Mouse (Mus musculus) MEL (cell line): ENCODE results near the gene Prg4. TPM values are rescaled to one million over a fixed set of nuclear protein-coding genes. Genes with fewer than 3 reads are reported as not detected.

Experiments used
- DNase-seq: peaks from one replicate; pipeline ENCODE4 v3.0.0; 2011; ENCODE audit warnings: low read depth, low spot score
- H3K27ac ChIP-seq: 2 replicates; pipeline ENCODE4 v1.5.1; 2012; ENCODE audit warnings: low read depth, mild to moderate bottlenecking, control low read depth, low read length, moderate library complexity; ENCODE audit not compliant: control insufficient read depth
- H3K27me3 ChIP-seq, 2 experiments: fragments of 150-350 bp in 1 of 2; sonication (generic) in 1 of 2; 2 replicates each; pipeline ENCODE4 v1.6.1; 2012; ENCODE audit warnings: low read length in 2 of 2, mild to moderate bottlenecking in 2 of 2, improper control_type of control experiment in 1 of 2, moderate library complexity in 1 of 2; ENCODE audit not compliant: insufficient read depth in 2 of 2, control insufficient read depth in 1 of 2
- H3K36me3 ChIP-seq, 2 experiments: 2 replicates each; pipeline ENCODE4 v1.6.1; 2012 to 2014; ENCODE audit warnings: low read length in 2 of 2, improper control_type of control experiment in 1 of 2, inconsistent platforms in 1 of 2, mild to moderate bottlenecking in 1 of 2; ENCODE audit not compliant: insufficient read depth in 2 of 2, control insufficient read depth in 1 of 2
- H3K4me1 ChIP-seq, 2 experiments: fragments of 150-350 bp in 1 of 2; sonication (generic) in 1 of 2; 2 replicates each; pipeline ENCODE4 v1.6.1; 2012; ENCODE audit warnings: low read length in 2 of 2, improper control_type of control experiment in 1 of 2, mild to moderate bottlenecking in 1 of 2; ENCODE audit not compliant: insufficient read depth in 2 of 2, control insufficient read depth in 1 of 2
- H3K4me3 ChIP-seq, 2 experiments: fragments of 150-350 bp in 1 of 2; sonication (generic) in 1 of 2; 2 replicates each; pipeline ENCODE4 v1.5.1; 2012; ENCODE audit warnings: low read depth in 2 of 2, low read length in 2 of 2, mild to moderate bottlenecking in 2 of 2, moderate library complexity in 2 of 2, control low read depth in 1 of 2, improper control_type of control experiment in 1 of 2; ENCODE audit not compliant: control insufficient read depth in 1 of 2, insufficient read depth in 1 of 2
- H3K79me2 ChIP-seq: 2 replicates; pipeline ENCODE4 v1.6.1; 2012; ENCODE audit warnings: mild to moderate bottlenecking, low read length, moderate library complexity; ENCODE audit not compliant: control insufficient read depth, poor library complexity, insufficient read depth
- H3K9ac ChIP-seq: 2 replicates; pipeline ENCODE4 v1.6.1; 2012; ENCODE audit warnings: low read depth, mild to moderate bottlenecking, control low read depth, low read length, moderate library complexity; ENCODE audit not compliant: control insufficient read depth, poor library complexity, severe bottlenecking
- H3K9me3 ChIP-seq: fragments of 150-350 bp; sonication (generic); replicated peaks from 2 replicates; pipeline ENCODE4 v1.6.1; 2012; ENCODE audit warnings: mild to moderate bottlenecking, low read length, improper control_type of control experiment, moderate library complexity; ENCODE audit not compliant: insufficient read depth
- BHLHE40 ChIP-seq: IDR thresholded peaks from 2 replicates; pipeline ENCODE4 v1.6.1; 2012; ENCODE audit warnings: low read depth, mild to moderate bottlenecking, inconsistent platforms, low read length, improper control_type of control experiment, borderline replicate concordance
- CHD1 ChIP-seq: IDR thresholded peaks from 2 replicates; pipeline ENCODE4 v1.6.1; 2012; ENCODE audit warnings: low read depth, mild to moderate bottlenecking, inconsistent platforms, low read length, improper control_type of control experiment
- CHD2 ChIP-seq: IDR thresholded peaks from 2 replicates; pipeline ENCODE4 v1.6.1; 2011; ENCODE audit warnings: low read length, improper control_type of control experiment
- E2F4 ChIP-seq: IDR thresholded peaks from 2 replicates; pipeline ENCODE4 v1.6.1; 2011; ENCODE audit warnings: low read depth, low read length, improper control_type of control experiment, borderline replicate concordance
- ELF1 ChIP-seq: IDR thresholded peaks from 2 replicates; pipeline ENCODE4 v1.6.1; 2014; ENCODE audit warnings: low read depth, mild to moderate bottlenecking, inconsistent platforms, low read length, improper control_type of control experiment, moderate library complexity
- ETS1 ChIP-seq: IDR thresholded peaks from 2 replicates; pipeline ENCODE4 v1.6.1; 2012; ENCODE audit warnings: low read depth, mild to moderate bottlenecking, inconsistent platforms, low read length, improper control_type of control experiment, moderate library complexity
- GABPA ChIP-seq: IDR thresholded peaks from 2 replicates; pipeline ENCODE4 v1.6.1; 2012; ENCODE audit warnings: low read depth, mild to moderate bottlenecking, inconsistent platforms, low read length, improper control_type of control experiment, moderate library complexity
- GATA1 ChIP-seq: IDR thresholded peaks from 2 replicates; pipeline ENCODE4 v1.6.1; 2011; ENCODE audit warnings: low read depth, low read length, improper control_type of control experiment
- JUND ChIP-seq: IDR thresholded peaks from 2 replicates; pipeline ENCODE4 v1.6.1; 2011; ENCODE audit warnings: low read depth, mild to moderate bottlenecking, improper control_type of control experiment, low read length
- KAT2A ChIP-seq: conservative IDR thresholded peaks from 2 replicates; pipeline ENCODE4 v1.6.1; 2012; ENCODE audit warnings: low read depth, low read length, improper control_type of control experiment, inconsistent platforms
- MAX ChIP-seq: IDR thresholded peaks from 2 replicates; pipeline ENCODE4 v1.6.1; 2011; ENCODE audit warnings: low read length, improper control_type of control experiment
- MEF2A ChIP-seq: IDR thresholded peaks from 2 replicates; pipeline ENCODE4 v1.6.1; 2014; ENCODE audit warnings: low read depth, mild to moderate bottlenecking, inconsistent platforms, low read length, improper control_type of control experiment; ENCODE audit not compliant: poor library complexity, insufficient replicate concordance, severe bottlenecking; ENCODE audit errors: extremely low read depth
- NELFE ChIP-seq: IDR thresholded peaks from 2 replicates; pipeline ENCODE4 v1.6.1; 2011; ENCODE audit warnings: low read depth, low read length, improper control_type of control experiment
- RAD21 ChIP-seq: IDR thresholded peaks from 2 replicates; pipeline ENCODE4 v1.6.1; 2011; ENCODE audit warnings: mild to moderate bottlenecking, low read depth, low read length, improper control_type of control experiment
- SIN3A ChIP-seq: IDR thresholded peaks from 2 replicates; pipeline ENCODE4 v1.6.1; 2012; ENCODE audit warnings: low read length, improper control_type of control experiment, inconsistent platforms
- SMC3 ChIP-seq: IDR thresholded peaks from 2 replicates; pipeline ENCODE4 v1.6.1; 2011; ENCODE audit warnings: low read depth, low read length, improper control_type of control experiment
- TCF12 ChIP-seq: IDR thresholded peaks from 2 replicates; pipeline ENCODE4 v1.6.1; 2014; ENCODE audit warnings: low read depth, mild to moderate bottlenecking, inconsistent platforms, low read length, improper control_type of control experiment, moderate library complexity
- UBTF ChIP-seq: IDR thresholded peaks from 2 replicates; pipeline ENCODE4 v1.6.1; 2012; ENCODE audit warnings: low read depth, mild to moderate bottlenecking, inconsistent platforms, low read length, improper control_type of control experiment, moderate library complexity, borderline replicate concordance; ENCODE audit not compliant: insufficient read depth
- USF1 ChIP-seq: IDR thresholded peaks from 2 replicates; pipeline ENCODE4 v1.6.1; 2014; ENCODE audit warnings: low read depth, mild to moderate bottlenecking, inconsistent platforms, low read length, improper control_type of control experiment, moderate library complexity
- USF2 ChIP-seq, 2 experiments: IDR thresholded peaks; 2 replicates each; pipeline ENCODE4 v1.6.1; 2011 to 2012; ENCODE audit warnings: improper control_type of control experiment in 2 of 2, low read length in 2 of 2, borderline replicate concordance in 1 of 2, inconsistent platforms in 1 of 2, low read depth in 1 of 2, mild to moderate bottlenecking in 1 of 2; ENCODE audit not compliant: insufficient read depth in 1 of 2
- ZMIZ1 ChIP-seq: IDR thresholded peaks from 2 replicates; pipeline ENCODE4 v1.6.1; 2012; ENCODE audit warnings: low read depth, mild to moderate bottlenecking, inconsistent platforms, low read length, improper control_type of control experiment, moderate library complexity
- ZNF384 ChIP-seq: IDR thresholded peaks from 2 replicates; pipeline ENCODE4 v1.6.1; 2012; ENCODE audit warnings: low read depth, mild to moderate bottlenecking, inconsistent platforms, low read length, improper control_type of control experiment
- polyA plus RNA-seq, 2 experiments: library from polyadenylated mRNA; stranded (reverse) in 1 of 2; unstranded in 1 of 2; fragments of >175 nt in 1 of 2; fragments of >200 nt in 1 of 2; gene quantifications; 2 replicates each; pipeline versions ENCODE4 v1.2.1 to v1.2.4; 2012; ENCODE audit warnings: low replicate concordance in 2 of 2, low read depth in 1 of 2; ENCODE audit not compliant: insufficient read length in 2 of 2, insufficient read depth in 1 of 2, missing spikeins in 1 of 2
- total RNA-seq: library from RNA; depleted of rRNA; stranded (reverse); fragments of 300-350 nt; gene quantifications from 2 replicates; pipeline ENCODE4 v1.2.3, GENCODE M21; 2012

Prg4 gene
- total and polyA plus RNA-seq, 3 experiments, result 0.19 to 0.42 TPM; not detected in 1

GRCm38 (mm10) chr1:150459599-150459998 lies 6.4 kb downstream of the Prg4 start:
- H3K36me3 ChIP-seq, result peaks cover 0 to 8% of the 10 kb centered on the region in 2 experiments; a peak in 2 of 4 replicates
- H3K4me3 ChIP-seq, result no peak overlapping the region
- no peak overlapping the region for H3K27ac ChIP-seq
- no peak overlapping the region for H3K9ac ChIP-seq
- TF ChIP-seq NELFE (no peak), KAT2A (no peak), E2F4 (no peak), GABPA (no peak), RAD21 (no peak), SIN3A (0 out of 2 replicates have a peak, but pooled peaks have one; percentile 27), ZNF384 (0 out of 2 replicates have a peak, but pooled peaks have one; percentile 40), USF2 (IDR thresholded peaks at IDR 0.05; ENCODE audit: borderline replicate concordance in 1 of 2, insufficient read depth in 1 of 2, low read depth in 1 of 2, low read length in 2 of 2) (no peak), BHLHE40 (peak; percentile 31; the same call in 1 of the 2 replicates), ETS1 (peak; percentile 43; the same call in 1 of the 2 replicates), SMC3 (no peak), CHD2 (no peak), ZMIZ1 (no peak), USF1 (no peak)
- H3K9me3 ChIP-seq, result no peaks in the 10 kb centered on the region
- DNase-seq, result peak; percentile 18
- peaks cover 5 to 8% of the 10 kb centered on the region in 2 experiments for H3K4me1 ChIP-seq
- H3K79me2 ChIP-seq, result no peaks in the 10 kb centered on the region
- no peaks in the 10 kb centered on the region for H3K27me3 ChIP-seq

GRCm38 (mm10) chr1:150458977-150459376 lies 7.0 kb downstream of the Prg4 start:
- Histone ChIP-seq H3K27me3 (no peaks in the 10 kb centered on the region), H3K9ac (no peak overlapping the region), H3K36me3 (peaks cover 0 to 8% of the 10 kb centered on the region in 2 experiments; a peak in 2 of 4 replicates), H3K27ac (no peak overlapping the region), H3K4me1 (peaks cover 5 to 8% of the 10 kb centered on the region in 2 experiments), H3K79me2 (no peaks in the 10 kb centered on the region), H3K9me3 (no peaks in the 10 kb centered on the region)
- no peak for DNase-seq
- TF ChIP-seq JUND, result no peak
- TF ChIP-seq RAD21, result no peak
- TF ChIP-seq MEF2A, result no peak
- no peak for TF ChIP-seq CHD1
- TF ChIP-seq UBTF, result no peak
- no peak for TF ChIP-seq GATA1
- TF ChIP-seq TCF12, result no peak
- TF ChIP-seq ELF1, result no peak
- TF ChIP-seq MAX, result no peak
- no peak for TF ChIP-seq SIN3A
- no peak for TF ChIP-seq USF2 (IDR thresholded peaks at IDR 0.05; ENCODE audit: borderline replicate concordance in 1 of 2, insufficient read depth in 1 of 2, low read depth in 1 of 2, low read length in 2 of 2)
- TF ChIP-seq, all 39 proteins: peak for 0
- no peak overlapping the region for H3K4me3 ChIP-seq
